Mouse (Mus musculus) midbrain, embryonic 13.5 days (tissue): Measurements from ENCODE around the gene Bfar. TPM values are rescaled to one million over a fixed set of nuclear protein-coding genes. Genes with fewer than 3 reads are reported as not detected.
"Not testable (repeated sequence)": the region's sequence is repeated elsewhere in the genome, so short reads cannot be mapped to it uniquely, and the experiment has no call there.

Source experiments
- ATAC-seq: fragments of 200-750 bp; cut with Nextera tagmentation; 2 replicates; pipeline ENCODE4 v1.8.0; 2017; ENCODE audit warnings: mild to moderate bottlenecking, moderate TSS enrichment, moderate library complexity
- H3K27ac ChIP-seq: fragments of 300-500 bp; sonication (generic); 2 replicates; pipeline ENCODE4 v1.5.1; 2015; ENCODE audit warnings: inconsistent platforms, mild to moderate bottlenecking, moderate library complexity
- H3K27me3 ChIP-seq: fragments of 300-500 bp; sonication (generic); 2 replicates; pipeline ENCODE4 v1.6.1; 2015; ENCODE audit warnings: mild to moderate bottlenecking, inconsistent platforms
- H3K36me3 ChIP-seq: fragments of 300-500 bp; sonication (generic); 2 replicates; pipeline ENCODE4 v1.6.1; 2015; ENCODE audit warnings: mild to moderate bottlenecking, inconsistent platforms
- H3K4me1 ChIP-seq: fragments of 300-500 bp; sonication (generic); replicated peaks from 2 replicates; pipeline ENCODE4 v1.6.1; 2015; ENCODE audit warnings: inconsistent platforms
- H3K4me2 ChIP-seq: fragments of 300-500 bp; sonication (generic); replicated peaks from 2 replicates; pipeline ENCODE4 v1.6.1; 2015; ENCODE audit warnings: moderate library complexity, mild to moderate bottlenecking, inconsistent platforms
- H3K4me3 ChIP-seq: fragments of 300-500 bp; sonication (generic); replicated peaks from 2 replicates; pipeline ENCODE4 v1.5.1; 2015; ENCODE audit warnings: mild to moderate bottlenecking, inconsistent platforms
- H3K9ac ChIP-seq: fragments of 300-500 bp; sonication (generic); replicated peaks from 2 replicates; pipeline ENCODE4 v1.6.1; 2015; ENCODE audit warnings: mild to moderate bottlenecking, inconsistent platforms
- H3K9me3 ChIP-seq: fragments of 300-500 bp; sonication (generic); 2 replicates; pipeline ENCODE4 v1.6.1; 2016; ENCODE audit warnings: mild to moderate bottlenecking, inconsistent platforms
- WGBS: fragments of 180-500 bp; shearing (Covaris S2); methylation state at CpG from one replicate; pipeline ENCODE4 v1.1.7; 2015; 5-methylcytosine and 5-hydroxymethylcytosine counted together
- polyA plus RNA-seq: library from polyadenylated mRNA; unstranded; fragments of >200 nt; fragmentation: Nextera tagmentation; extraction: Ambion mirVana; gene quantifications from 2 replicates; pipeline ENCODE4 v1.2.1, GENCODE M21; 2015

The Bfar gene
- polyA plus RNA-seq, 1 experiment from 2014 or later, result 54.5 TPM

GRCm38 (mm10) chr16:13670896-13671295 is 762 bp upstream of the Bfar start:
- H3K9me3 ChIP-seq, H3K4me3 ChIP-seq, H3K27me3 ChIP-seq, ATAC-seq, H3K27ac ChIP-seq, H3K36me3 ChIP-seq, H3K9ac ChIP-seq: not testable (repeated sequence)
- H3K4me1 ChIP-seq, result peaks cover 29% of the 10 kb centered on the region
- WGBS, result 77% methylated on average over 5 of the region's 5 CpGs
- peak overlapping the region; percentile 85 for H3K4me2 ChIP-seq

GRCm38 (mm10) chr16:13672386-13672898 is 784 bp downstream of the Bfar start:
- WGBS, result 1% methylated on average over 20 of the region's 20 CpGs
- no peaks in the 10 kb centered on the region for H3K27me3 ChIP-seq
- H3K4me2 ChIP-seq, result peak overlapping the region; percentile 85
- peak overlapping the region; percentile 74 for H3K27ac ChIP-seq
- H3K36me3 ChIP-seq, result peaks cover 14% of the 10 kb centered on the region
- no peaks in the 10 kb centered on the region for H3K9me3 ChIP-seq
- H3K4me1 ChIP-seq, result peaks cover 21% of the 10 kb centered on the region
- peak overlapping the region; percentile 97 for H3K9ac ChIP-seq
- peak; percentile 9 for ATAC-seq
- H3K4me3 ChIP-seq, result peak overlapping the region; percentile 93

- WGBS, result 75% methylated on average over 5 of the region's 5 CpGs
- no peak for ATAC-seq
- H3K9ac ChIP-seq, result peak overlapping the region; percentile 97; the same call in 1 of the 2 replicates
- no peaks in the 10 kb centered on the region for H3K27me3 ChIP-seq
- peak overlapping the region; percentile 85 for H3K4me2 ChIP-seq
- peak overlapping the region; percentile 93 for H3K4me3 ChIP-seq
- H3K4me1 ChIP-seq, result peaks cover 19% of the 10 kb centered on the region
- no peaks in the 10 kb centered on the region for H3K9me3 ChIP-seq
- H3K36me3 ChIP-seq, result peaks cover 20% of the 10 kb centered on the region
- no peak overlapping the region for H3K27ac ChIP-seq
These were observed 1.5 kb downstream of the Bfar start for GRCm38 (mm10) chr16:13673114-13673513.

- H3K4me1 ChIP-seq, result peaks cover 14% of the 10 kb centered on the region
- 89% methylated on average over 3 of the region's 3 CpGs for WGBS
- H3K4me3 ChIP-seq, result no peak overlapping the region
- no peaks in the 10 kb centered on the region for H3K9me3 ChIP-seq
- H3K9ac ChIP-seq, result no peak overlapping the region
- H3K4me2 ChIP-seq, result no peak overlapping the region
- H3K36me3 ChIP-seq, result peaks cover 27% of the 10 kb centered on the region
- H3K27ac ChIP-seq, result no peak overlapping the region
- no peaks in the 10 kb centered on the region for H3K27me3 ChIP-seq
- no peak for ATAC-seq
These were observed 2.9 kb downstream of the Bfar start for GRCm38 (mm10) chr16:13674511-13674910.

GRCm38 (mm10) chr16:13678601-13679319 is 7.1 kb downstream of the Bfar start:
- no peak overlapping the region for H3K4me2 ChIP-seq
- H3K27ac ChIP-seq, result no peak overlapping the region
- H3K36me3 ChIP-seq, result peaks cover 30% of the 10 kb centered on the region
- H3K9ac ChIP-seq, result no peak overlapping the region
- WGBS, result 93% methylated on average over 3 of the region's 3 CpGs
- H3K4me3 ChIP-seq, result no peak overlapping the region
- no peaks in the 10 kb centered on the region; the same call in 1 of the 2 replicates for H3K4me1 ChIP-seq
- H3K9me3 ChIP-seq, result no peaks in the 10 kb centered on the region
- ATAC-seq, result no peak
- no peaks in the 10 kb centered on the region for H3K27me3 ChIP-seq

GRCm38 (mm10) chr16:13698998-13699397 is 27.3 kb downstream of the Bfar start:
- 94% methylated on average over 7 of the region's 7 CpGs for WGBS
- Histone ChIP-seq H3K27me3 (no peaks in the 10 kb centered on the region), H3K4me3 (no peak overlapping the region), H3K4me2 (no peak overlapping the region), H3K36me3 (peaks cover 86% of the 10 kb centered on the region), H3K9ac (no peak overlapping the region), H3K4me1 (no peaks in the 10 kb centered on the region), H3K9me3 (no peaks in the 10 kb centered on the region), H3K27ac (no peak overlapping the region)
- no peak for ATAC-seq

- Histone ChIP-seq H3K4me1 (no peaks in the 10 kb centered on the region), H3K27me3 (no peaks in the 10 kb centered on the region), H3K9me3 (no peaks in the 10 kb centered on the region), H3K36me3 (peaks cover 74% of the 10 kb centered on the region), H3K4me2 (no peak overlapping the region), H3K27ac (no peak overlapping the region), H3K9ac (no peak overlapping the region), H3K4me3 (no peak overlapping the region)
- WGBS, result 97% methylated on average over 7 of the region's 7 CpGs
- no peak for ATAC-seq
These were observed 30.5 kb downstream of the Bfar start for GRCm38 (mm10) chr16:13702184-13702583.

GRCm38 (mm10) chr16:13704676-13705075 is 33.0 kb downstream of the Bfar start:
- WGBS, result 96% methylated on average over 10 of the region's 10 CpGs

GRCm38 (mm10) chr16:13714910-13715309 is 43.3 kb downstream of the Bfar start:
- no peak for ATAC-seq
- Histone ChIP-seq H3K9ac (no peak overlapping the region), H3K4me2 (no peak overlapping the region), H3K27ac (no peak overlapping the region), H3K9me3 (no peaks in the 10 kb centered on the region), H3K4me3 (no peak overlapping the region), H3K36me3 (no peaks in the 10 kb centered on the region), H3K27me3 (no peaks in the 10 kb centered on the region), H3K4me1 (no peaks in the 10 kb centered on the region)
- WGBS, result 90% methylated on average over 3 of the region's 3 CpGs

More at GRCm38 (mm10) chr16:13704676-13705075, 33.0 kb downstream of the Bfar start:
- Histone ChIP-seq H3K27me3 (no peaks in the 10 kb centered on the region), H3K4me1 (no peaks in the 10 kb centered on the region), H3K9me3 (no peaks in the 10 kb centered on the region), H3K27ac (no peak overlapping the region), H3K4me3 (no peak overlapping the region), H3K9ac (no peak overlapping the region), H3K4me2 (no peak overlapping the region), H3K36me3 (peaks cover 52% of the 10 kb centered on the region)
- no peak for ATAC-seq

- H3K27ac ChIP-seq, result no peak overlapping the region
- no peak overlapping the region for H3K4me3 ChIP-seq
- H3K36me3 ChIP-seq, result no peaks in the 10 kb centered on the region
- H3K9ac ChIP-seq, result no peak overlapping the region
- WGBS, result 86% methylated on average over 2 of the region's 2 CpGs
- no peak for ATAC-seq
- H3K4me2 ChIP-seq, result no peak overlapping the region
- no peaks in the 10 kb centered on the region for H3K9me3 ChIP-seq
- no peaks in the 10 kb centered on the region for H3K4me1 ChIP-seq
- no peaks in the 10 kb centered on the region for H3K27me3 ChIP-seq
These were observed 45.3 kb downstream of the Bfar start for GRCm38 (mm10) chr16:13716821-13717553.

- Histone ChIP-seq H3K4me3 (no peak overlapping the region), H3K4me1 (no peaks in the 10 kb centered on the region), H3K36me3 (no peaks in the 10 kb centered on the region), H3K27ac (no peak overlapping the region), H3K9me3 (no peaks in the 10 kb centered on the region), H3K27me3 (no peaks in the 10 kb centered on the region), H3K4me2 (no peak overlapping the region), H3K9ac (no peak overlapping the region)
- ATAC-seq, result no peak
- WGBS, result 36% methylated on average over 10 of the region's 10 CpGs
These were observed 51.3 kb downstream of the Bfar start for GRCm38 (mm10) chr16:13722937-13723336.

- WGBS, result 85% methylated on average over 5 of the region's 5 CpGs
- Histone ChIP-seq H3K27ac (no peak overlapping the region), H3K9me3 (no peaks in the 10 kb centered on the region), H3K4me1 (0 out of 2 replicates have a peak, but pooled peaks cover 5% of the 10 kb centered on the region), H3K4me3 (no peak overlapping the region), H3K4me2 (no peak overlapping the region), H3K36me3 (no peaks in the 10 kb centered on the region), H3K27me3 (no peaks in the 10 kb centered on the region), H3K9ac (no peak overlapping the region)
- no peak for ATAC-seq
These were observed 56.2 kb downstream of the Bfar start for GRCm38 (mm10) chr16:13727811-13728335.
